Mouse (Mus musculus): Measurements from ENCODE around the gene Il16. TPM values are rescaled to one million over a fixed set of nuclear protein-coding genes. Genes with fewer than 3 reads are reported as not detected.

Gene Il16
- total RNA-seq (2014; rRNA removed) (1.2 and 2.6 TPM in 2 replicates), polyA plus RNA-seq (2015; fragmentation: Nextera tagmentation; extraction: Ambion mirVana) (0.81 and 0.87 TPM in 2 replicates)

DNA sequence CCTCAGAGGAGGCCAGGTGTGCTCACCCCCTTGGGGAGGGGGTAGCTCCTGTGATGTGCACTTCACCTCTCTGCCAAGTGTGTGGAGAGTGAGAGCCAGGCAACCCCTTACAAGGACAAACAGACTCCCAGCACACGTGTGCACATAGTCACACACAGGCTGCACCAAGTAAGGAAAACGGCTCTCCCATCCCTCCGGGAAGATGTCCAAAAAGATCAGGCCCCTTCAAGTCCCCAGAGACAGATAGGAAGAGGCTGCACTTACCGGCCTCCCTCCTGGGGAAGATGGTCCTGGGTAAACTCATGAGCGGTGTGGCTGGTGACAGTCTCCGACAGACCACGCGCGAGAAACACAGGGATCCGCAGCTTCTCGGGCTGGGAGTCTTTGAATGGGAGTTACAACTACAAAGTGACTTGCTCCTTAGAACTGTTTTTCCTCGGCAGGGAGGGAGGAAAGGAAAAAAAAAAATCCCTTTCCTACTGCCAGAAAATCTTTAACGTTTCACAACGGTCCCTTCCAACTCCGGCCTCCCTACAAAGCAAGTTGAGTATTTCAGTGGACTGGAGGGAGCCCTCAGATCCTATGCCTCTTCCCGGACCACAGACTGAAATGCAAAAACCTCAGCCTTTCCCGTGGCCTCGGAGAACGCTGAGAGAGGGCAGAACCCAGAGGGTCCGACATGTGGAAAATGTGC lies at the start of gene Il16:
Gene Il16, minus strand, starts transcription at position 314 of the 694 bp plus-strand sequence.
- TF ChIP-seq CTCF (IDR thresholded peaks at IDR 0.05; ENCODE audit: low read depth) = no peak
- Histone ChIP-seq H3K36me3 (ENCODE audit: insufficient read depth, low read length) (no peaks in the 10 kb centered on the region), H3K4me2 (ENCODE audit: low read depth, low read length) (peak within 1 kb of the TSS; percentile 24), H3K27ac (no peak within 1 kb of the TSS), H3K9me3 (ENCODE audit: low read length) (no peaks in the 10 kb centered on the region), H3K4me1 (ENCODE audit: insufficient read depth, low read length) (peaks cover 4% of the 10 kb centered on the region; the same call in 1 of the 2 replicates), H3K9ac (replicated peaks; ENCODE audit: low read length) (no peak within 1 kb of the TSS), H3K27me3 (ENCODE audit: insufficient read depth, low read length) (no peaks in the 10 kb centered on the region), H3K4me3 (ENCODE audit: low read length) (no peak within 1 kb of the TSS)
- no peak for DNase-seq (ENCODE audit: low spot score)
- 37% methylated on average over 20 of the region's 20 CpGs for WGBS
- 0 out of 2 replicates have a peak, but pooled peaks have one; percentile 53 for ATAC-seq

DNA sequence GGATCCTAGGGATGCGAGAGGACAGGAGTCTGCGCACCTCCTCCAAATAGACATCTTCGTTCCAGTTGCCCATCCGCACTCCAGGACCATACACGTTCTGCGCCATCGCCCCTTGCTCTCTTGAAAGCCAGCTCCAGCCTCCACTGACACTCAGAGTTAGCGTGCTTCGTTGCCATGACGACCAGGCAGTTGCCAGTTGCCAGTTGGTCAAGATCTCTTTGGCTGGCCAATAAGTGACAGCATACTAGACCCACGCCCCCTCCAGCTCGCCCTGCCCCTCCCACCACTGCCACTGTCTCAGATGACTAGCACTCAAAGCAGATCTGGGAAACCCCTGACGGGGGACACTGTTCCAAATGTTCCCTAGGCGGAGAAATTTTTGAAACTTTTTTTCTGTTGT lies 49.2 kb upstream of the Il16 start, which contains the start of gene Cfap161:
Gene Cfap161, minus strand, starts transcription at position 176 of the 400 bp plus-strand sequence.
- 0 out of 2 replicates have a peak within 1 kb of the TSS, but pooled peaks have one; percentile 9 for H3K9ac ChIP-seq (replicated peaks; ENCODE audit: low read length)
- peak; percentile 96 for ATAC-seq
- no peak within 1 kb of the TSS for H3K4me3 ChIP-seq (ENCODE audit: low read length)
- no peak for TF ChIP-seq CTCF (IDR thresholded peaks at IDR 0.05; ENCODE audit: low read depth)
- no peaks in the 10 kb centered on the region for H3K4me1 ChIP-seq (ENCODE audit: insufficient read depth, low read length)
- H3K9me3 ChIP-seq (ENCODE audit: low read length) = no peaks in the 10 kb centered on the region
- peak within 1 kb of the TSS; percentile 17; the same call in 1 of the 2 replicates for H3K4me2 ChIP-seq (ENCODE audit: low read depth, low read length)
- DNase-seq (ENCODE audit: low spot score) = peak; percentile 94
- WGBS = 8% methylated on average over 14 of the region's 14 CpGs
- no peaks in the 10 kb centered on the region for H3K36me3 ChIP-seq (ENCODE audit: insufficient read depth, low read length)
- no peaks in the 10 kb centered on the region for H3K27me3 ChIP-seq (ENCODE audit: insufficient read depth, low read length)
- no peak within 1 kb of the TSS for H3K27ac ChIP-seq

DNA sequence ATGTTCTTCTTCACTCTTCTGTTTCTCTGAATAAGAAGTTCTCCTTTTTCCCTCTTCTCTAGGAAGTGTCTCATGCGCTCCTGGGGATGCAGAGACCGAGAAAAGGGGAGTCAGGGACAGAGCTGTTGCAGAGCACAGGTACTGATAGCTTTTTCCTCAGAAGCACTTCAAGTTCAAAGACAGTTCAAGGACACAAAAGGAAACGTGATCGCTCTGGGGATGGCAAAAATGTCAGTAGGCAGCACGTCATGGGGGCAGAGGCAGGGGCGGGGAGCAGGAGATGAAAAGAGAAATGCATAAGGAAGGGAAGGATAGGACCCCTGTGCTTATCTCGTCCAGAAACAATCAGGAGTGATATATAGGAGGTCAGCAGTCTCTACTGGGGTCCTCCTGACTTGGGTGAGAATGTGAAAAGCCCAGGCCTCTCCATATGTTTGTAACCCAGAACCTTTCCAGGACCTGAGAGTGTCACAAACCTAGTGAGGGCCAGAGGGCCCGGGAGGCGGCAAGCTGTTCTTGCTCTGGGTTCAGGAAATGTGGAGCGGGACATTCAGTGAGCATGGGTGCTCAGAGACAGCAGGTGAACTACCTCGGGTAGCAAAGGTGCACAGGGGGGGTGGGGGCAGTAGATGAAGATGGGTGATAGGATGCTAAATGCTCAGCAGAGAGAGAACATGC lies 48.6 kb upstream of the Il16 start:
- H3K9me3 ChIP-seq (ENCODE audit: low read length) = no peaks in the 10 kb centered on the region
- 0 out of 2 replicates have a peak overlapping the region, but pooled peaks have one; percentile 9 for H3K9ac ChIP-seq (replicated peaks; ENCODE audit: low read length)

DNA sequence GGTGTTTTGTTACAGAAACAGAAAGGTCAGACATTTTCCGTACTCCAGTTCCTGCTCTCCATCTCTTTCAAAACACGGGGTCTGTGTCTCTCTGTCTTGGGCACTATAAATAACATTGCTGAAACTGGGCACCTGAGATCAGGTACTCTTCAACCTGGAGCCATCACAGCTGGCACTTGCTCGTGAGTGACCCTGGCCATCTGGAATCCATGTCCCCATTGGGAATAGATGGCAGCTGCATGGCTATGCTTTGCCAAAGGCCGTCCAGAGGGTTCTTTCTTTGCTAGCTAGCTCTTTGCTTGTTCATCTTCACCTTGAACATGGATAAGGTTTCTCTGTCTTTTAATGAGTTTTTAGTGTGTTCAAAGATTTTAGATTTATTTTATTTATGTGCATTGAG lies 35.4 kb upstream of the Il16 start:
- Histone ChIP-seq H3K4me1 (ENCODE audit: insufficient read depth, low read length) (no peaks in the 10 kb centered on the region), H3K9ac (replicated peaks; ENCODE audit: low read length) (no peak overlapping the region), H3K27ac (no peak overlapping the region), H3K4me3 (ENCODE audit: low read length) (no peak overlapping the region), H3K27me3 (ENCODE audit: insufficient read depth, low read length) (no peaks in the 10 kb centered on the region), H3K36me3 (ENCODE audit: insufficient read depth, low read length) (no peaks in the 10 kb centered on the region), H3K9me3 (ENCODE audit: low read length) (no peaks in the 10 kb centered on the region), H3K4me2 (ENCODE audit: low read depth, low read length) (no peak overlapping the region)
- DNase-seq (ENCODE audit: low spot score) (no peak), ATAC-seq (no peak)
- TF ChIP-seq CTCF (IDR thresholded peaks at IDR 0.05; ENCODE audit: low read depth) = no peak
- WGBS = 78% methylated on average over 4 of the region's 4 CpGs

More for the DNA sequence above, 48.6 kb upstream of the Il16 start:
- DNase-seq (ENCODE audit: low spot score) (no peak), ATAC-seq (peak; percentile 33; the same call in 1 of the 2 replicates)
- H3K27ac ChIP-seq = no peak overlapping the region
- H3K4me1 ChIP-seq (ENCODE audit: insufficient read depth, low read length) = no peaks in the 10 kb centered on the region
- TF ChIP-seq CTCF (IDR thresholded peaks at IDR 0.05; ENCODE audit: low read depth) = no peak
- H3K4me3 ChIP-seq (ENCODE audit: low read length) = no peak overlapping the region
- H3K36me3 ChIP-seq (ENCODE audit: insufficient read depth, low read length) = no peaks in the 10 kb centered on the region
- 48% methylated on average over 11 of the region's 11 CpGs for WGBS
- H3K27me3 ChIP-seq (ENCODE audit: insufficient read depth, low read length) = no peaks in the 10 kb centered on the region
- peak overlapping the region; percentile 17; the same call in 1 of the 2 replicates for H3K4me2 ChIP-seq (ENCODE audit: low read depth, low read length)

DNA sequence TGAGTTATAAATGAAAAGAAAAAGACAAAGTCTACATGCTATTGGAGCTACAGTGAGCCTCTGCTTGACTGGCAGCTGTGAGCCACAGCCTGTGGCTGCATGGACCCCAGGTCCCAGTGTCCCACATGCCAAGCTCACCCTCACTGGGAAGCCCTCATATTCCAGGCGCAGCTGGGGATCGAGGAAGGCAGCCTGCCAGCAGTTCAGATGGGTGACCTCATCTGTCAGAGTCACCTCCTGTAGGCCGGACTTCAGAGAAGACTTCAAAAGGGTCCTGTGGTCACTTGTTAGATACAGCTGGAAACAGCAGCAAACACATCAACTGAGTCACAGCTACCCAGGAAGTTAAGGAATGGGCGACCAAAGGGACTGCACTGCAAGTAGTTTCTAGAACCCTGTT lies 34.5 kb upstream of the Il16 start:
- ATAC-seq (no peak), DNase-seq (ENCODE audit: low spot score) (no peak)
- Histone ChIP-seq H3K27ac (no peak overlapping the region), H3K9ac (replicated peaks; ENCODE audit: low read length) (no peak overlapping the region), H3K27me3 (ENCODE audit: insufficient read depth, low read length) (no peaks in the 10 kb centered on the region), H3K4me2 (ENCODE audit: low read depth, low read length) (no peak overlapping the region), H3K36me3 (ENCODE audit: insufficient read depth, low read length) (no peaks in the 10 kb centered on the region), H3K4me3 (ENCODE audit: low read length) (no peak overlapping the region), H3K4me1 (ENCODE audit: insufficient read depth, low read length) (no peaks in the 10 kb centered on the region), H3K9me3 (ENCODE audit: low read length) (no peaks in the 10 kb centered on the region)
- WGBS = 70% methylated on average over 4 of the region's 4 CpGs
- TF ChIP-seq CTCF (IDR thresholded peaks at IDR 0.05; ENCODE audit: low read depth) = no peak

DNA sequence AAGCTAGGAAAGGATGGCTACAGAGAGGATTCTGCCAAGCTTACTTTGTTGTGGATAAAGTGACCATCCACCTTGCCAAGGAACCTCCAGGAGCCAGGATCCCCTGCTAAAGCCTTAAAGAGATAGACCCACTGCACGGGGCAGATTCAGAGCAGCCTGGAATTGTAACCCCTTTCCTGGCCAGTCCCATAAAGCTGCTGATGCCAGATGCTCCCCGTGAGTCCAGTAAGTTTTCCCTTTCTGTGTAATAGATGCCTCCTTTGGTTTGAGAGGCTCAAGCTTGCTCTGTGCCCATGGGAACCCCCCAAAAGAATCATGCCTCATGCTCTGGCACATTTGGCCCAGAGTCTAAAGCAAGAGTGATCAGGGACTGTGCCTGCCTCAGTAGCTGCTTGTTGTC lies 33.5 kb upstream of the Il16 start:
- Histone ChIP-seq H3K27me3 (ENCODE audit: insufficient read depth, low read length) (no peaks in the 10 kb centered on the region), H3K9ac (replicated peaks; ENCODE audit: low read length) (no peak overlapping the region), H3K27ac (no peak overlapping the region), H3K4me1 (ENCODE audit: insufficient read depth, low read length) (no peaks in the 10 kb centered on the region), H3K4me3 (ENCODE audit: low read length) (no peak overlapping the region), H3K9me3 (ENCODE audit: low read length) (no peaks in the 10 kb centered on the region), H3K4me2 (ENCODE audit: low read depth, low read length) (no peak overlapping the region), H3K36me3 (ENCODE audit: insufficient read depth, low read length) (no peaks in the 10 kb centered on the region)
- 72% methylated on average over 2 of the region's 2 CpGs for WGBS
- no peak for TF ChIP-seq CTCF (IDR thresholded peaks at IDR 0.05; ENCODE audit: low read depth)
- DNase-seq (ENCODE audit: low spot score) = no peak
- ATAC-seq = no peak

Measured in hindbrain, postnatal 0 days (tissue).